27 mouse cellular contexts compared by ENCODE assay signal in the genomic region with DNA sequence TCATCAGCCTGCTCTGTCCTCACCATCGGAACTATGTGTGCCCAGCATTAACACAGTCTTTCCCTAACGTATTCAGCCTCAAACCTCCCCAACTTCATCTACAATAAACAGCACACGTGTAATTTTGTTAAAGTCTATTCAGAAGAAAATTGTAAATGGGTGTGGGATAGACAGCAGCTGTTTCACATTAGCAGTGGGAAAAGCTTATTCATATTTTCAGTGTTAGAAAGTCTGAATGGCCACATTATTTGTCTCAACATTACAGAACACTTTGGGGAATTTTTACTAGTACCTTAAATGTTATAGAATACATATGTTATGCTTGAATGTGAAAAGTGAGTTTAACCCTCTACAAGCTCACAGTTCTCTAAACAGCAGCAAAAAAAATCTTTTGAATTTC.
A peak's percentile ranks its signal among the peaks of the same experiment; 100 is the strongest.
DNase-seq lines count a peak whose midpoint lies in the region; ATAC-seq and TF ChIP-seq lines count a peak whose summit lies in the region.
"Had no signal": no experiment of that assay in that cellular context is flagged by ENCODE, and none has a peak within 500 bp of the region (broad histone marks: within the 10 kb centered on the region; RNA-seq: fewer than 3 reads in every experiment).

No protein-coding gene starts in this region.

- TF ChIP-seq POLR2A in limb, embryonic 14.5 days (IDR thresholded peaks at IDR 0.05; ENCODE audit: borderline replicate concordance, extremely low read depth, insufficient read depth, insufficient read length): no peak

- no peaks in the 10 kb centered on the region for H3K36me3 ChIP-seq in embryonic facial prominence, embryonic 11.5 days (replicated peaks; ENCODE audit: control insufficient read depth, insufficient read depth, low read depth, low read length)
- H3K36me3 ChIP-seq in embryonic facial prominence, embryonic 10.5 days (replicated peaks): no peaks in the 10 kb centered on the region
- no peaks in the 10 kb centered on the region for H3K36me3 ChIP-seq in stomach, embryonic 14.5 days (ENCODE audit: control insufficient read depth, insufficient read depth, low read length)
- H3K36me3 ChIP-seq in stomach, postnatal 0 days (ENCODE audit: control insufficient read depth, insufficient read depth, low read length): no peaks in the 10 kb centered on the region
- no peaks in the 10 kb centered on the region for H3K36me3 ChIP-seq in limb, embryonic 14.5 days (ENCODE audit: control insufficient read depth, insufficient read depth, low read length)
- H3K36me3 ChIP-seq: embryonic facial prominence, embryonic 12.5 days; forebrain, embryonic 12.5 days; forebrain, embryonic 15.5 days; heart, embryonic 10.5 days; heart, embryonic 13.5 days; hindbrain, embryonic 13.5 days had no signal

- no peak overlapping the region for H3K4me3 ChIP-seq in embryonic facial prominence, embryonic 11.5 days (ENCODE audit: low read depth, low read length)
- H3K4me3 ChIP-seq in embryonic facial prominence, embryonic 10.5 days: no peak overlapping the region
- H3K4me3 ChIP-seq in stomach, embryonic 14.5 days (ENCODE audit: low read depth, low read length): no peak overlapping the region
- no peak overlapping the region for H3K4me3 ChIP-seq in stomach, postnatal 0 days (ENCODE audit: low read depth, low read length)
- no peak overlapping the region for H3K4me3 ChIP-seq in limb, embryonic 14.5 days (replicated peaks; ENCODE audit: low read length)
- H3K4me3 ChIP-seq: embryonic facial prominence, embryonic 12.5 days; forebrain, embryonic 12.5 days; forebrain, embryonic 15.5 days; heart, adult 2 months; heart, embryonic 10.5 days; heart, embryonic 13.5 days; hindbrain, embryonic 13.5 days had no signal

- peak; percentile 55 for DNase-seq in embryonic facial prominence, embryonic 11.5 days (ENCODE audit: low spot score)
- no peak for DNase-seq in embryonic facial prominence, embryonic 10.5 days (ENCODE audit: low spot score)
- DNase-seq in stomach, postnatal 0 days (ENCODE audit: low spot score): no peak
- DNase-seq in forelimb bud, embryonic 11.5 days (ENCODE audit: low read depth, low spot score): peak; percentile 40
- DNase-seq in limb, embryonic 14.5 days (ENCODE audit: low spot score): peak; percentile 83
- no peak for DNase-seq in kidney, postnatal 25 days
- DNase-seq in cerebellum, postnatal 10 days: no peak
- DNase-seq: adrenal gland, postnatal 10 days; adrenal gland, postnatal 36 days; cerebellum, adult 18-20 months; cerebellum, adult 9-10 months; cerebellum, postnatal 25 days; embryo, embryonic 11 days; gastrocnemius, postnatal 10 days; gastrocnemius, postnatal 36 days; heart, adult 2 months had no signal

- H3K4me2 ChIP-seq in embryonic facial prominence, embryonic 11.5 days (ENCODE audit: low read depth, low read length): no peak overlapping the region
- no peak overlapping the region for H3K4me2 ChIP-seq in stomach, embryonic 14.5 days (replicated peaks; ENCODE audit: low read depth, low read length)
- no peak overlapping the region for H3K4me2 ChIP-seq in stomach, postnatal 0 days (replicated peaks; ENCODE audit: low read depth)
- no peak overlapping the region for H3K4me2 ChIP-seq in limb, embryonic 14.5 days (replicated peaks; ENCODE audit: low read depth, low read length, severe bottlenecking)
- H3K4me2 ChIP-seq: embryonic facial prominence, embryonic 12.5 days; forebrain, embryonic 12.5 days; forebrain, embryonic 15.5 days; heart, embryonic 13.5 days; hindbrain, embryonic 13.5 days had no signal

- no peak; the same call in 1 of the 2 replicates for ATAC-seq in embryonic facial prominence, embryonic 11.5 days (replicated peaks; ENCODE audit: insufficient number of reproducible peaks, low FRiP score, low TSS enrichment, low read depth)
- ATAC-seq in stomach, embryonic 14.5 days (ENCODE audit: insufficient number of reproducible peaks, insufficient read depth, low FRiP score, low read depth): no peak
- ATAC-seq in stomach, postnatal 0 days (ENCODE audit: low FRiP score, low TSS enrichment): no peak
- peak; percentile 67 for ATAC-seq in limb, embryonic 14.5 days (ENCODE audit: low FRiP score, low read depth)
- ATAC-seq: activated CD4-positive, CD25-positive, alpha-beta regulatory T cell, adult 4 months; forebrain, embryonic 15.5 days; hindbrain, postnatal 0 days; inflammation-experienced regulatory T-cells, adult 6 months; intestine, embryonic 16.5 days had no signal

- no peak for TF ChIP-seq EP300 in stomach, postnatal 0 days (optimal IDR thresholded peaks at IDR 0.05)

- no peak overlapping the region for H3K27ac ChIP-seq in embryonic facial prominence, embryonic 11.5 days (replicated peaks; ENCODE audit: low read depth, low read length)
- H3K27ac ChIP-seq in embryonic facial prominence, embryonic 10.5 days (replicated peaks): no peak overlapping the region
- H3K27ac ChIP-seq in stomach, embryonic 14.5 days (ENCODE audit: low read length): peak overlapping the region; percentile 10; the same call in 1 of the 2 replicates
- no peak overlapping the region for H3K27ac ChIP-seq in stomach, postnatal 0 days (replicated peaks)
- no peak overlapping the region for H3K27ac ChIP-seq in limb, embryonic 14.5 days (replicated peaks; ENCODE audit: low read depth, low read length)
- H3K27ac ChIP-seq: embryonic facial prominence, embryonic 12.5 days; forebrain, embryonic 12.5 days; forebrain, embryonic 15.5 days; heart, adult 2 months; heart, embryonic 10.5 days; heart, embryonic 13.5 days; hindbrain, embryonic 13.5 days; hindbrain, postnatal 0 days had no signal

- H3K4me1 ChIP-seq in embryonic facial prominence, embryonic 11.5 days (ENCODE audit: control insufficient read depth, insufficient read depth, low read length): no peaks in the 10 kb centered on the region
- H3K4me1 ChIP-seq in embryonic facial prominence, embryonic 10.5 days: no peaks in the 10 kb centered on the region
- H3K4me1 ChIP-seq in stomach, embryonic 14.5 days (ENCODE audit: control insufficient read depth, insufficient read depth, low read length): 0 out of 2 replicates have a peak, but pooled peaks cover 2% of the 10 kb centered on the region
- H3K4me1 ChIP-seq in stomach, postnatal 0 days (replicated peaks; ENCODE audit: control insufficient read depth, insufficient read depth): no peaks in the 10 kb centered on the region
- H3K4me1 ChIP-seq in limb, embryonic 14.5 days (ENCODE audit: control insufficient read depth, insufficient read depth, low read length): 0 out of 2 replicates have a peak, but pooled peaks cover 10% of the 10 kb centered on the region
- H3K4me1 ChIP-seq: embryonic facial prominence, embryonic 12.5 days; forebrain, embryonic 12.5 days; forebrain, embryonic 15.5 days; hindbrain, embryonic 13.5 days had no signal

- no peak for TF ChIP-seq CTCF in stomach, postnatal 0 days (IDR thresholded peaks at IDR 0.05; ENCODE audit: low read depth)

- WGBS in embryonic facial prominence, embryonic 11.5 days: 19% methylated on average over 3 of the region's 3 CpGs
- 53% methylated on average over 3 of the region's 3 CpGs for WGBS in embryonic facial prominence, embryonic 10.5 days
- WGBS in stomach, embryonic 14.5 days: 32% methylated on average over 3 of the region's 3 CpGs
- WGBS in stomach, postnatal 0 days: 29% methylated on average over 3 of the region's 3 CpGs
- WGBS in limb, embryonic 14.5 days: 28% methylated on average over 3 of the region's 3 CpGs

- no peaks in the 10 kb centered on the region for H3K9me3 ChIP-seq in embryonic facial prominence, embryonic 11.5 days (replicated peaks; ENCODE audit: control insufficient read depth, low read length)
- H3K9me3 ChIP-seq in embryonic facial prominence, embryonic 10.5 days: no peaks in the 10 kb centered on the region
- H3K9me3 ChIP-seq in stomach, embryonic 14.5 days (ENCODE audit: control insufficient read depth, low read depth, low read length): no peaks in the 10 kb centered on the region
- H3K9me3 ChIP-seq in stomach, postnatal 0 days (ENCODE audit: control insufficient read depth, low read length): no peaks in the 10 kb centered on the region
- H3K9me3 ChIP-seq in limb, embryonic 14.5 days (ENCODE audit: control insufficient read depth, low read length): no peaks in the 10 kb centered on the region
- H3K9me3 ChIP-seq: embryonic facial prominence, embryonic 12.5 days; forebrain, embryonic 12.5 days; forebrain, embryonic 15.5 days; heart, embryonic 10.5 days; heart, embryonic 13.5 days; hindbrain, embryonic 13.5 days had no signal

- no peaks in the 10 kb centered on the region for H3K27me3 ChIP-seq in embryonic facial prominence, embryonic 11.5 days (ENCODE audit: control insufficient read depth, insufficient read depth, low read length)
- no peaks in the 10 kb centered on the region for H3K27me3 ChIP-seq in embryonic facial prominence, embryonic 10.5 days (replicated peaks; ENCODE audit: low read depth, poor library complexity, severe bottlenecking)
- H3K27me3 ChIP-seq in stomach, embryonic 14.5 days (ENCODE audit: control insufficient read depth, insufficient read depth, low read length): no peaks in the 10 kb centered on the region
- H3K27me3 ChIP-seq in stomach, postnatal 0 days (ENCODE audit: control insufficient read depth, insufficient read depth, low read length): no peaks in the 10 kb centered on the region
- H3K27me3 ChIP-seq in limb, embryonic 14.5 days (ENCODE audit: control insufficient read depth, insufficient read depth, low read length): no peaks in the 10 kb centered on the region
- H3K27me3 ChIP-seq: embryonic facial prominence, embryonic 12.5 days; forebrain, embryonic 12.5 days; forebrain, embryonic 15.5 days; heart, embryonic 13.5 days; hindbrain, embryonic 13.5 days had no signal

- H3K9ac ChIP-seq in embryonic facial prominence, embryonic 11.5 days (replicated peaks; ENCODE audit: low read length): no peak overlapping the region
- H3K9ac ChIP-seq in stomach, embryonic 14.5 days (replicated peaks; ENCODE audit: low read depth, low read length): no peak overlapping the region
- H3K9ac ChIP-seq in stomach, postnatal 0 days (ENCODE audit: low read length): no peak overlapping the region
- H3K9ac ChIP-seq in limb, embryonic 14.5 days (ENCODE audit: low read depth, low read length, severe bottlenecking): no peak overlapping the region
- H3K9ac ChIP-seq: embryonic facial prominence, embryonic 12.5 days; forebrain, embryonic 12.5 days; forebrain, embryonic 15.5 days; heart, embryonic 13.5 days; hindbrain, embryonic 13.5 days had no signal

Comparison
In these comparisons a context has a peak if more than half of its experiments do, and no peak if none do; other contexts are left out.
1. DNase-seq: peak in embryonic facial prominence, embryonic 11.5 days (single experiment), forelimb bud, embryonic 11.5 days (single experiment) and limb, embryonic 14.5 days (single experiment); none in embryonic facial prominence, embryonic 10.5 days (single experiment), stomach, postnatal 0 days (single experiment), kidney, postnatal 25 days (0 of 2) and cerebellum, postnatal 10 days (0 of 2).